Mouse (Mus musculus) thymus, postnatal 0 days (tissue): ENCODE measurements around the gene Sdha. TPM values are rescaled to one million over a fixed set of nuclear protein-coding genes. Genes with fewer than 3 reads are reported as not detected.

Experiments
- DNase-seq: peaks from one replicate; pipeline ENCODE4 v3.0.0-alpha.2; 2015; ENCODE audit warnings: low spot score
- polyA plus RNA-seq: library from polyadenylated mRNA; unstranded; fragments of >200 nt; fragmentation: Nextera tagmentation; extraction: Ambion mirVana; gene quantifications from 2 replicates; pipeline ENCODE4 v1.2.1, GENCODE M21; 2015

Gene Sdha
- polyA plus RNA-seq, 1 experiment from 2014 or later = 215 TPM

- DNase-seq = no peak
These were observed 47.7 kb downstream of the Sdha start for GRCm38 (mm10) chr13:74302050-74303037.

DNA sequence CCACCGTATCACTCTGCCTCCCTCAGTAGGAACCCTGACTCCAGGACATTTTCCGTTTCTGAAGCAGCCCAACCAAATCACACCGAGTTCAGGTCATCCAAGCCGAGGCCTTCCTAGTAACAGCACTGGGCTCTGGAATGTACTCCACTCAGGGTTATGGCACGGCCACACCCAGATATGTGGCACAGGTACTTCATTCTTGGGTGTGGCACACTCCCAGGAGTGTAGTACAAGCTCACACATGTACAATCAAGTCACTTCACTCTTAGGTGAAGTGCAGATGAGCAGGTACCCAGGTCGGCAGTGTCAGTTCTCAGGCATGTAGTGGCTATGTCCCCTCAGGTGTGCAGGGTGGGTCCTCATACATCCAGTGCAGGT is 48.5 kb downstream of the Sdha start:
- no peak for DNase-seq

DNA sequence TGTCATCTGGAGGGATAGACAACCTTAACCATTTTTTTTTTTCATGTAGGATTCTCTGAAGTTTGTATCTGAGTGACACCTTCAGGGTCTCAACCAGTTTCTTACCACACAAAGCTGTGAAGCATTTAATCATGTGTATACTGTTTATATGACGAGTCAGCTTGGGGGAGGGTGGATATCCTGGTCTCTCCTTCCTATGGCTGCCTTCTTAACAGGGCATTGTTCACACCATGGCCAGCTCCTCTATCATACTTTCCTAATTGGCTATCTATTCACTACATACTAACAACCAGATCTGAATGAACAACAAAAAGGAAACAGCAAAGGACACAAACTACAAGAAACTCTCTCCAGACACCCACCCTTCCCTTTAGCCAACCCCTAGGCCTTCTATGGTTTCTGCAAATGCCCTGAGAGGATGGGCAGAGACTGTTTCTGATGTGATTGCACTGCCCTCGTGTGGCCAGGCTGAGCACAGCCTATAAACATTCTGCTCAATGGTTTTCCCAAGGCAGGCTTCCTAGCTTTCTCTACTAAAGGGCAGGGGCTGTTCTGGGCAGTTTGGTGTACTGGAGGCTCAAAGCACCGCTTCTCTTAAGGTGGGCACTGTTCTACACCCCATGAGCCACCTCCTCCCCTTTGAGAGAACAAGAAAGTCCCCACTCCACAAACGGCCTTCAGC is 49.0 kb downstream of the Sdha start:
- peak; percentile 44 for DNase-seq

DNA sequence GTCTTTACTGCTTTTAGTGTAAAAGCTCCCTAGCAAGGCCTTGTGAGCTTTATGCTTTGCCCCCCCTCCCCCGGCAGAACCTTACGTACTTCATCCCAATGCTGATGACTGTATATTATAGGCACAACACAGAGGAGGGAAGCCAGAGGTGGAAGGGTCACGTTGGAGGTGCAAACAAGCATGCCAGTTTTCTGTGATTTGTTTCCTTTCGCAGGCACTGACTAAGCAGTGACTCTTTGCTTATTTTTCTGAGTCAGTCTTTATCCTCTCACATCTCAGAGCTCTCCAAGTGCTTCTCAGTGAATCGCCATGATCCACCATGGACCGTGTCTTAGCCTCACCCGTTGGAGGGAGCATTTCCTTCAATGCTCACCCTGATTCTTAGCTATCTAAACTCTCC is 53.7 kb downstream of the Sdha start:
- DNase-seq = no peak

DNA sequence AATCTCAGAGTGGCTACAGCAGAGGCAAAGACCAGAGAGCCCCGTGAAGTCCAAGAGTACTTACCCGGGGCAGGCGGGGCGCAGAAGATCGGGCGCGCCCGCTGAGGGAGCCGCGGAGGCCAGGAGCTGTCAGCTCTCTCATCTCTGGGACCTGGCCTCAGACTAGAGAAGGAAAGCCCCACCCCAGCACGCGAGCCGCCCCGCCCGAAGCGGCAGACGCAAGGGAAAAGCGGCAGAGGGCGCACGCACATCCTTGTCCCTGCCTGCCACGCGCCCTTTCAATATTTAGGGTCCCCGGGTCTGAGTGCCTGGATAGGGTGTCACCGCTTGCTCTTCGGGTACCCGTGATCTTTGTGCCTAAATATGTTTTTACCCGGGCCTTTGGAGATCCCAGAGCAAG is 57.9 kb downstream of the Sdha start, which contains the start of gene Ahrr:
TSS of gene Ahrr (minus strand) at position 165 of the 400 bp plus-strand sequence.
- DNase-seq = peak; percentile 59

GRCm38 (mm10) chr13:74289646-74290045 is 60.4 kb downstream of the Sdha start:
- no peak for DNase-seq

- DNase-seq = no peak
These were observed 67.8 kb downstream of the Sdha start for GRCm38 (mm10) chr13:74282299-74282698.

DNA sequence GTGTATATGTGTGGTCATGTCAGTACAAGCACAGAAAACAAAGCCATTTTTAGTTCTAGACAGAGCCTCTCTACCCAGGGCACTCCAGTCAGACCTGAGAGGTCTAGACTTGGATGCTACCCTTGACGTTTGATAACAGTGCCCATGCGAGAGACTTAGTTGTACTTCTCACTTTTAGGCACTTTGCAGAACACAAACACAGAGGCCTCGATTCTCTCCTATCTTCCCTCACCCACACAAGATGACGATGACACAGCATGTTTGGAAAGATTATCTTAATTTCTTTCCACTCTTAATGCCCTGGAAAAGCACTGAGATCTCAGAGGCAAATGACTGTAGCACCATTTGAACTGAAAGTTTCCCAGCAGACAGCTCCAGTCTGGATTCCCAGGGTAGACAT is 74.4 kb downstream of the Sdha start:
- no peak for DNase-seq

Other genes with a start within 250 kb of the Sdha start
- 0.03 and 0.05 TPM in 2 replicates for gene Slc9a3, start 228.8 kb downstream of the Sdha start, polyA plus RNA-seq
- gene Exoc3, start 141.5 kb downstream of the Sdha start, polyA plus RNA-seq = 55.6 and 62.2 TPM in 2 replicates
- gene Ahrr, start 57.9 kb downstream of the Sdha start, polyA plus RNA-seq = 0.08 and 0.18 TPM in 2 replicates
- 174 and 185 TPM in 2 replicates for gene Pdcd6, start 32.7 kb downstream of the Sdha start, polyA plus RNA-seq
- gene Ccdc127, start within 50 bp of the Sdha start, polyA plus RNA-seq = 34.5 and 38.2 TPM in 2 replicates
- gene Lrrc14b, start 13.7 kb upstream of the Sdha start, polyA plus RNA-seq = not detected in 2 replicates
- gene Zfp72, start 40.6 kb upstream of the Sdha start, polyA plus RNA-seq = 2.2 and 2.7 TPM in 2 replicates
- 73.4 and 74.5 TPM in 2 replicates for gene Ftl1-ps1, start 49.4 kb upstream of the Sdha start, polyA plus RNA-seq
- gene Zfp825, start 143.7 kb upstream of the Sdha start, polyA plus RNA-seq = 16.4 and 16.9 TPM in 2 replicates